Mouse (Mus musculus) heart, embryonic 15.5 days (tissue): ENCODE results near the gene Casp7. TPM values are rescaled to one million over a fixed set of nuclear protein-coding genes. Genes with fewer than 3 reads are reported as not detected.
A peak's percentile ranks its signal among the peaks of the same experiment; 100 is the strongest.
"Not testable (repeated sequence)": the region's sequence is repeated elsewhere in the genome, so short reads cannot be mapped to it uniquely, and the experiment has no call there.

Experiments
- ATAC-seq: fragments of 200-750 bp; cut with Nextera tagmentation; replicated peaks from 2 replicates; pipeline ENCODE4 v1.8.0; 2017; ENCODE audit warnings: low read depth, moderate TSS enrichment; ENCODE audit not compliant: insufficient number of reproducible peaks, insufficient read depth, low FRiP score
- H3K27ac ChIP-seq: fragments of 300-500 bp; sonication (generic); 2 replicates; pipeline ENCODE4 v1.5.1; 2015; ENCODE audit warnings: mild to moderate bottlenecking, inconsistent platforms
- H3K27me3 ChIP-seq: fragments of 300-500 bp; sonication (generic); 2 replicates; pipeline ENCODE4 v1.6.1; 2015; ENCODE audit warnings: inconsistent platforms
- H3K36me3 ChIP-seq: fragments of 300-500 bp; sonication (generic); 2 replicates; pipeline ENCODE4 v1.6.1; 2015; ENCODE audit warnings: mild to moderate bottlenecking, inconsistent platforms
- H3K4me1 ChIP-seq: fragments of 300-500 bp; sonication (generic); replicated peaks from 2 replicates; pipeline ENCODE4 v1.6.1; 2015; ENCODE audit warnings: inconsistent platforms
- H3K4me2 ChIP-seq: fragments of 300-500 bp; sonication (generic); 2 replicates; pipeline ENCODE4 v1.6.1; 2015; ENCODE audit warnings: inconsistent platforms, mild to moderate bottlenecking, moderate library complexity
- H3K4me3 ChIP-seq: fragments of 300-500 bp; sonication (generic); 2 replicates; pipeline ENCODE4 v1.5.1; 2015; ENCODE audit warnings: mild to moderate bottlenecking, inconsistent platforms
- H3K9ac ChIP-seq: fragments of 300-500 bp; sonication (generic); 2 replicates; pipeline ENCODE4 v1.6.1; 2015; ENCODE audit warnings: mild to moderate bottlenecking, inconsistent platforms
- H3K9me3 ChIP-seq: fragments of 300-500 bp; sonication (generic); replicated peaks from 2 replicates; pipeline ENCODE4 v1.6.1; 2016; ENCODE audit warnings: inconsistent platforms
- WGBS: fragments of 180-500 bp; shearing (Covaris S2); methylation state at CpG from one replicate; pipeline ENCODE4 v1.1.7; 2015; ENCODE audit warnings: mixed read lengths; 5-methylcytosine and 5-hydroxymethylcytosine counted together
- polyA plus RNA-seq: library from polyadenylated mRNA; unstranded; fragments of >200 nt; fragmentation: Nextera tagmentation; extraction: Ambion mirVana; gene quantifications from 2 replicates; pipeline ENCODE4 v1.2.1, GENCODE M21; 2015

Casp7 gene
- polyA plus RNA-seq, 1 experiment from 2014 or later = 25.6 TPM

GRCm38 (mm10) chr19:56398528-56398795 is 1.5 kb downstream of the Casp7 start:
- H3K36me3 ChIP-seq = no peaks in the 10 kb centered on the region
- no peak overlapping the region for H3K4me3 ChIP-seq
- H3K4me1 ChIP-seq = peaks cover 34% of the 10 kb centered on the region
- H3K27me3 ChIP-seq = no peaks in the 10 kb centered on the region
- no peak for ATAC-seq
- H3K27ac ChIP-seq = peak overlapping the region; percentile 95; the same call in 1 of the 2 replicates
- no peak overlapping the region for H3K9ac ChIP-seq
- no peaks in the 10 kb centered on the region for H3K9me3 ChIP-seq
- peak overlapping the region; percentile 91 for H3K4me2 ChIP-seq

GRCm38 (mm10) chr19:56400200-56400599 is 3.3 kb downstream of the Casp7 start:
- 44% methylated on average over 14 of the region's 14 CpGs for WGBS
- no peaks in the 10 kb centered on the region for H3K9me3 ChIP-seq
- no peak overlapping the region for H3K4me3 ChIP-seq
- no peak overlapping the region for H3K4me2 ChIP-seq
- no peak overlapping the region for H3K27ac ChIP-seq
- H3K9ac ChIP-seq = no peak overlapping the region
- H3K36me3 ChIP-seq = peaks cover 13% of the 10 kb centered on the region; the same call in 1 of the 2 replicates
- no peaks in the 10 kb centered on the region for H3K27me3 ChIP-seq
- no peak for ATAC-seq
- H3K4me1 ChIP-seq = peaks cover 31% of the 10 kb centered on the region

GRCm38 (mm10) chr19:56401864-56402263 is 4.9 kb downstream of the Casp7 start:
- peaks cover 28% of the 10 kb centered on the region for H3K4me1 ChIP-seq
- no peak overlapping the region for H3K9ac ChIP-seq
- H3K27me3 ChIP-seq = no peaks in the 10 kb centered on the region
- no peak for ATAC-seq
- no peak overlapping the region for H3K27ac ChIP-seq
- no peaks in the 10 kb centered on the region for H3K9me3 ChIP-seq
- no peak overlapping the region for H3K4me3 ChIP-seq
- no peak overlapping the region for H3K4me2 ChIP-seq
- WGBS = 85% methylated on average over 6 of the region's 6 CpGs
- H3K36me3 ChIP-seq = peaks cover 17% of the 10 kb centered on the region; the same call in 1 of the 2 replicates

- Histone ChIP-seq H3K4me2 (no peak overlapping the region), H3K9ac (no peak overlapping the region), H3K4me1 (0 out of 2 replicates have a peak, but pooled peaks cover 6% of the 10 kb centered on the region), H3K36me3 (peaks cover 41% of the 10 kb centered on the region), H3K27ac (no peak overlapping the region), H3K27me3 (no peaks in the 10 kb centered on the region), H3K9me3 (no peaks in the 10 kb centered on the region), H3K4me3 (no peak overlapping the region)
- 97% methylated on average over 4 of the region's 4 CpGs for WGBS
- ATAC-seq = no peak
These were observed 8.9 kb downstream of the Casp7 start for GRCm38 (mm10) chr19:56405824-56406223.

- ATAC-seq = no peak
- Histone ChIP-seq H3K9ac (no peak overlapping the region), H3K36me3 (peaks cover 41% of the 10 kb centered on the region), H3K4me2 (no peak overlapping the region), H3K27me3 (no peaks in the 10 kb centered on the region), H3K4me3 (no peak overlapping the region), H3K9me3 (no peaks in the 10 kb centered on the region), H3K27ac (no peak overlapping the region), H3K4me1 (0 out of 2 replicates have a peak, but pooled peaks cover 6% of the 10 kb centered on the region)
- 64% methylated on average over 7 of the region's 7 CpGs for WGBS
These were observed 9.7 kb downstream of the Casp7 start for GRCm38 (mm10) chr19:56406581-56406980.

GRCm38 (mm10) chr19:56409884-56410283 is 13.0 kb downstream of the Casp7 start:
- 95% methylated on average over 4 of the region's 4 CpGs for WGBS
- ATAC-seq, H3K9me3 ChIP-seq: not testable (repeated sequence)

GRCm38 (mm10) chr19:56418404-56418803 is 21.5 kb downstream of the Casp7 start:
- Histone ChIP-seq H3K27ac (no peak overlapping the region), H3K4me3 (no peak overlapping the region), H3K9ac (no peak overlapping the region), H3K9me3 (no peaks in the 10 kb centered on the region), H3K27me3 (no peaks in the 10 kb centered on the region), H3K4me1 (peaks cover 3% of the 10 kb centered on the region), H3K4me2 (no peak overlapping the region), H3K36me3 (no peaks in the 10 kb centered on the region; the same call in 1 of the 2 replicates)
- 73% methylated on average over 4 of the region's 4 CpGs for WGBS
- ATAC-seq = no peak

More at GRCm38 (mm10) chr19:56409884-56410283, 13.0 kb downstream of the Casp7 start:
- not testable (repeated sequence) for H3K27me3 ChIP-seq, H3K9ac ChIP-seq, H3K4me2 ChIP-seq, H3K27ac ChIP-seq, H3K4me1 ChIP-seq, H3K4me3 ChIP-seq
- H3K36me3 ChIP-seq = peaks cover 31% of the 10 kb centered on the region

GRCm38 (mm10) chr19:56419452-56419851 is 22.5 kb downstream of the Casp7 start:
- ATAC-seq = 0 out of 2 replicates have a peak, but pooled peaks have one; percentile 14
- Histone ChIP-seq H3K36me3 (no peaks in the 10 kb centered on the region; the same call in 1 of the 2 replicates), H3K4me1 (peaks cover 3% of the 10 kb centered on the region), H3K27ac (no peak overlapping the region), H3K4me2 (no peak overlapping the region), H3K9me3 (no peaks in the 10 kb centered on the region), H3K9ac (no peak overlapping the region), H3K4me3 (no peak overlapping the region), H3K27me3 (no peaks in the 10 kb centered on the region)
- 70% methylated on average over 9 of the region's 9 CpGs for WGBS

GRCm38 (mm10) chr19:56420345-56420744 is 23.4 kb downstream of the Casp7 start:
- no peak for ATAC-seq
- Histone ChIP-seq H3K4me2 (no peak overlapping the region), H3K9me3 (no peaks in the 10 kb centered on the region), H3K27me3 (no peaks in the 10 kb centered on the region), H3K4me3 (no peak overlapping the region), H3K27ac (no peak overlapping the region), H3K4me1 (peaks cover 9% of the 10 kb centered on the region), H3K9ac (no peak overlapping the region), H3K36me3 (no peaks in the 10 kb centered on the region; the same call in 1 of the 2 replicates)
- 81% methylated on average over 3 of the region's 3 CpGs for WGBS

- H3K4me3 ChIP-seq = no peak overlapping the region
- H3K4me1 ChIP-seq = peaks cover 22% of the 10 kb centered on the region
- H3K27me3 ChIP-seq = no peaks in the 10 kb centered on the region
- no peaks in the 10 kb centered on the region for H3K9me3 ChIP-seq
- 0 out of 2 replicates have a peak, but pooled peaks have one; percentile 29 for ATAC-seq
- WGBS = 41% methylated on average over 14 of the region's 14 CpGs
- no peaks in the 10 kb centered on the region for H3K36me3 ChIP-seq
- H3K27ac ChIP-seq = peak overlapping the region; percentile 68
- H3K4me2 ChIP-seq = no peak overlapping the region
- H3K9ac ChIP-seq = no peak overlapping the region
These were observed 25.8 kb downstream of the Casp7 start for GRCm38 (mm10) chr19:56422476-56423338.

GRCm38 (mm10) chr19:56423370-56423769 is 26.4 kb downstream of the Casp7 start:
- Histone ChIP-seq H3K9me3 (no peaks in the 10 kb centered on the region), H3K27me3 (no peaks in the 10 kb centered on the region), H3K4me1 (peaks cover 22% of the 10 kb centered on the region), H3K4me3 (no peak overlapping the region), H3K9ac (no peak overlapping the region), H3K36me3 (no peaks in the 10 kb centered on the region), H3K27ac (no peak overlapping the region), H3K4me2 (no peak overlapping the region)
- no peak for ATAC-seq
- 73% methylated on average over 12 of the region's 12 CpGs for WGBS
